Mouse (Mus musculus): ENCODE measurements around the gene Papolb. TPM values are rescaled to one million over a fixed set of nuclear protein-coding genes. Genes with fewer than 3 reads are reported as not detected.

The Papolb gene
- total RNA-seq, 2 experiments from 2014 or later = not detected

DNA sequence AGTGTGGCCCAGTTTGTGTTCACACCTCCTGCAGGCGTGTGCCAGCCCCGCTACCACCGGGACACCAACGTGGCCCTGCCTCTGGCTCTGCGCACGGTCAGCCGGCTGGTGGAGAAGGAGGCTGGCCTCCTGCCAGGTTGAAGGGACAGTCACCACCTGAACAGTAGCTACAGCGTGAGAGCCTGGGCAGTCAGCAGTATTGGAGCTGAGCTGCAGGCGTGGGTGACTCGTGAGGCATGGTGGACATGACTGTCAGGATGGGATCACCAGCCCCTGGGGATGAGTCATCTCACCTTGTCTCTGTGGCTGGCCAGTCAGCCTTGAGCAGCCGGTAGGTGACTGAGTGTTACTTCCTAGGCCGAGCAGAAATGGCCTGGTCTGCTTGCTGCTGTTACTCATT lies 52.5 kb downstream of the Papolb start:
- no peak for ATAC-seq (ENCODE audit: poor library complexity, severe bottlenecking)

Other genes starting within 250 kb of the Papolb start
- gene Foxk1, start 128.6 kb downstream of the Papolb start, total RNA-seq (2015) = 21.2 and 21.4 TPM in 2 replicates
- gene Foxk1, start 128.6 kb downstream of the Papolb start, total RNA-seq (2017) = 14.5 and 19.0 TPM in 2 replicates
- gene Ap5z1, start 66.1 kb downstream of the Papolb start, total RNA-seq (2015) = 10.3 and 10.7 TPM in 2 replicates
- 9.3 and 10.0 TPM in 2 replicates for gene Ap5z1, start 66.1 kb downstream of the Papolb start, total RNA-seq (2017)
- gene Radil, start 21.0 kb upstream of the Papolb start, total RNA-seq (2015) = not detected in 2 replicates
- not detected in 2 replicates for gene Radil, start 21.0 kb upstream of the Papolb start, total RNA-seq (2017)
- not detected in 2 replicates for gene Mmd2, start 78.7 kb upstream of the Papolb start, total RNA-seq (2015)
- gene Mmd2, start 78.7 kb upstream of the Papolb start, total RNA-seq (2017) = not detected in 2 replicates
- 15.0 and 16.9 TPM in 2 replicates for gene Wipi2, start 97.6 kb upstream of the Papolb start, total RNA-seq (2015)
- gene Wipi2, start 97.6 kb upstream of the Papolb start, total RNA-seq (2017) = 20.5 and 26.6 TPM in 2 replicates
- gene Slc29a4, start 162.4 kb upstream of the Papolb start, total RNA-seq (2015) = not detected in 2 replicates
- not detected in 2 replicates for gene Slc29a4, start 162.4 kb upstream of the Papolb start, total RNA-seq (2017)

Data from megakaryocyte, adult 5-6 weeks (primary cell).